Mouse (Mus musculus) naive thymus-derived CD4-positive, alpha-beta T cell, adult 2 months (primary cell): ENCODE data around the gene Gpc2.

Experiments
- DNase-seq: peaks from one replicate; pipeline ENCODE4 v3.0.0-alpha.2; 2011; ENCODE audit warnings: low read depth

Gene Gpc2

GRCm38 (mm10) chr5:138262001-138262400, 17.8 kb downstream of the Gpc2 start:
- DNase-seq = peak; percentile 16

DNA sequence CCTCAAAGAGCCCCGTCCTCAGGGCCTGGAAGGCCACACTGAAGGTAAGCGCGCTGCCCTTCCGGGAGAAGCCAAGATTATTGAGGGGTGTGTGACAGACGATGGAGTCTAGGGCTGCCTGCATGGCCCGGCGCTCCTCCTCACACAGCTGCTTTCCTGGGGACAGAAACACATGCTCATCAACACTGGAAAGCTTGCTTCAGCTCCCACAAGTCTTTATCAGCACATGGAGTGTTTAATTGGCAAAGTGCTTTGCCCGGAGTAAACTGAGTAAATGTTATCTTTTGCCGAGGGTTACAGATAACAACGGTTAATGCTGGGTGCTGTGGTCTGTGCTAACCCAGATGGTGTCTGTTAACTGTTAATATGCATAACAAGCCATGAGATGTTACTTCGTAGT, 19.0 kb downstream of the Gpc2 start:
- DNase-seq = peak; percentile 7

DNA sequence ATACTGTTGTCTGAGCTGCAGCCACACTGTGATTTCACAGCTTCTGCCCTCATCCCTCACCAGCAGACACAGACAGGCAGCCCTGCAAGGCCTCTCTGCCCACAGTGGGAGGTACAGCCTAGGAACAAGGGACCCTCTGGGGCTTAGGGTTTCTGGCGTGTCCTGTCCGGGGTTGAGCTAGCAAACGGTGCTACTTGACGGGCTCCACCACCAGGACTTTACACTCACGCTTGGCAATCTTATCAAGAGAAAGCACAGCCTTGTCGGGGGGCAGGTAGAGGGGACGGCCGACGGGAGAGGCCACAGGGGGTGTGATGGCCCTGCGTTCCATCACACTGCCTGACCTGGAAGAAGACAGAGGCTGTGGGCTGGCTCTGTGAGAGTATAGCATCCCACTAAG, 19.8 kb downstream of the Gpc2 start:
- no peak for DNase-seq

GRCm38 (mm10) chr5:138258993-138259392, 20.8 kb downstream of the Gpc2 start:
- no peak for DNase-seq

- no peak for DNase-seq
These were observed 21.3 kb downstream of the Gpc2 start for GRCm38 (mm10) chr5:138258542-138258941.

- DNase-seq = no peak
These were observed 21.7 kb downstream of the Gpc2 start for GRCm38 (mm10) chr5:138258078-138258477.

DNA sequence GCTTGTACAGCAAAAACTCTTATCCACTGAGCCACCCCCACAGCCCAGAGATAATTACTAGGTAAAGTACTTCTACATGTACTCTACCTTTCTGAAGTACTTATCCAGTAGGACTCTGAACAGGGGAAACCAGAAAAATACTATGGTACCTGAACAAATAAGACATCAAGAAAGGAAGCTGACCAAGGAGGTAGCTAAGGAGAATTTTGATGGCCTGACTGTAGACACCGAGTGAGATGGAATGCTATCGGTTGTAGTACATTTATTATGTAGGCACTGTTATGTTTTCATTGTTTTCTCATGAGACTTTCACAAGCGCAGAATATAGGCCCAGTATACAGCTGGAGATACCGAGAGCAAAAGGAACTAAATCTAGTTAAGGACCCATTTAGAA, 22.2 kb downstream of the Gpc2 start:
- peak; percentile 6 for DNase-seq

GRCm38 (mm10) chr5:138256966-138257584, 22.7 kb downstream of the Gpc2 start:
- peak; percentile 63 for DNase-seq

DNA sequence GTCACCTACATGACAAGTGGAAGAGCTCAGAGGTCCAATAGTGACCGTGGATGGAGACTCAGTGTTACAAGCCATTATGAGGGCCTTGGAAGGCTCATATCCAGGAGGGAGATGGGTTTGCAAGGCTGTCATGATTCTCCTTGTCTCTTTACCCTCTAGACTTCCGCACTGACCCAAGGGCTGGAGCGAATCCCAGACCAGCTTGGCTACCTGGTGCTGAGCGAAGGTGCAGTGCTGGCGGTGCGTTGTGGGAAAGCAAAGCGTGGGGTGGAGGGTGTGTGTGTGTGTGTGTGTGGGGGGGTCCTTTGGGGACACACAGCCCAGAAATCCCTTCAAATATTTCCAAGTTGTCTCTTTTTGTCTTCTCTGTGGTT, 23.7 kb downstream of the Gpc2 start:
- DNase-seq = no peak

DNA sequence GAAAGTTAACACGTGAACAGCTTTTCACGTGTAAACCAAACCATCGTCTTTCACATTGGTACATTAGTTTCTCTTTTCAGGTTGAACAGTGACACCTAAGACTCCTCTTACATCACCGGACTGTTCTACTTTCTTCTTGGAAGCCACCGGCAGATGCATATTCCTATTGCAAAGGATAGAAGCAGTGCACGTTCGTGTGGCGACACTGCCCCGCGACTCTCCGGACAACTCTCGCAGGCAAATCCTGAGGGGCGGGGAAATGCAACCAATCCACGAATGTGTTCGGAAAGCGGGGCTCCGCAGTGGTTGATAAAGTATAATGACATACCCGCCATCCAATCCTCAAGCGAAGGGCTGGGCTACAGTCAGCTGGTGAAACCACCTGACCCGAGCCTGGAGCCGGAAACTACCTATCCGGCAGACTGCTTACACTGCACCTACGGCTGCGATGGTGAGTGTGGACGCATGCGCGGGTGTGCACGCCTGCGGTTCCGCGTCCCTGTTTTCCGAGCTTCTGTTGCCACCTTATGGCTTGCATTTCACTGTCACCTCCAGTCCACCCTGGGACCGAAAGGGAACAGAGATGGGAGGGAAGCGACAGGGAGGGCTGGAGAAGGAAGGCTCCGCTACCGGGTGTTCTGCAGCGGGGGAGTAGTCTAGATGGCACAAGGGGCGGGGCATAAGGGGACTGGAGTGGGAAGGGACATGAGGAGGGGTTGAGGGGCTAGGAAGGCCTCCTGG, 24.3 kb downstream of the Gpc2 start, which contains the start of gene Lamtor4:
Lamtor4 (plus strand) TSS at position 130 of the 741 bp plus-strand sequence.
- DNase-seq = peak; percentile 94

- DNase-seq = no peak
These were observed 26.7 kb downstream of the Gpc2 start for GRCm38 (mm10) chr5:138253061-138253460.

- DNase-seq = no peak
These were observed 28.7 kb downstream of the Gpc2 start for GRCm38 (mm10) chr5:138251144-138251543.

- DNase-seq = no peak
These were observed 38.3 kb downstream of the Gpc2 start for GRCm38 (mm10) chr5:138241511-138241910.

- DNase-seq = no peak
These were observed 45.6 kb downstream of the Gpc2 start for GRCm38 (mm10) chr5:138234224-138234623.

GRCm38 (mm10) chr5:138233778-138234177, 46.0 kb downstream of the Gpc2 start:
- DNase-seq = no peak

GRCm38 (mm10) chr5:138229511-138229910, 50.3 kb downstream of the Gpc2 start:
- DNase-seq = no peak

DNA sequence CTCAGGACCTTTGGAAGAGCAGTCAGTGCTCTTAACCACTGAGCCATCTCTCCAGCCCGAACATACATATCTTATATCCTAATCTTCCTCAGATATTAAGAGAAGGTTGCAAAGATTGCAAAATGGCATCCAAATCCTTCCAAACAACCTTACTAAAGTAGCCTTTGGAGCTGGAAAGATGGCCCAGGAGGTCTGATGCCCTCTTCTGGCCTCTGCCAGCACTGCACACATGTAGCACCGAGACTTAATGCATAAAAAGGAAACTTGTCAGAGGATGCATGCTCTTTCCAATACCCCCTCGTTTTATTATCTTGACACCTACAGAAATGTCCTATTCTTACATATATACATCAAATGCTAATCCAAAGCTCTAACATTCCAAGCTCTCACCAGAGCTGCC, 51.8 kb downstream of the Gpc2 start:
- peak; percentile 29 for DNase-seq

GRCm38 (mm10) chr5:138227367-138227766, 52.4 kb downstream of the Gpc2 start:
- DNase-seq = no peak

GRCm38 (mm10) chr5:138226491-138226890, 53.3 kb downstream of the Gpc2 start:
- no peak for DNase-seq

GRCm38 (mm10) chr5:138225700-138226099, 54.1 kb downstream of the Gpc2 start, which contains the start of gene Nxpe5:
Gene Nxpe5 (plus strand): TSS chr5:138225898.
- DNase-seq = no peak
